Mouse (Mus musculus) colon, adult 2 months (tissue): Measurements from ENCODE around the gene Polr2m. TPM values are rescaled to one million over a fixed set of nuclear protein-coding genes. Genes with fewer than 3 reads are reported as not detected.

Source experiments
- polyA plus RNA-seq: library from polyadenylated mRNA; depleted of rRNA; stranded (reverse); fragments of >200 nt; gene quantifications from 2 replicates; pipeline ENCODE4 v1.2.3, GENCODE M21; 2012; rRNA removed

Polr2m gene
- polyA plus RNA-seq: 1,100 and 1,363 TPM in 2 replicates

GRCm38 (mm10) chr9:71485475-71486094, at the start of gene Polr2m:
Polr2m (minus strand) TSS chr9:71485935.

Other genes with a start within 250 kb of the Polr2m start
- 7.4 and 7.7 TPM in 2 replicates for gene Myzap, start 106.4 kb upstream of the Polr2m start, polyA plus RNA-seq